Mouse (Mus musculus) granulocyte monocyte progenitor cell, adult 5-6 weeks (primary cell): ENCODE data around the gene Mtcp1. TPM values are rescaled to one million over a fixed set of nuclear protein-coding genes. Genes with fewer than 3 reads are reported as not detected.

Experiments used
- ATAC-seq: replicated peaks from 2 replicates; pipeline ENCODE4 v1.8.0; 2016; ENCODE audit warnings: mild to moderate bottlenecking, moderate TSS enrichment, inconsistent platforms; ENCODE audit not compliant: poor library complexity, severe bottlenecking
- total RNA-seq, 2 experiments: library from RNA; stranded (forward) in 1 of 2; stranded (reverse) in 1 of 2; fragments of 200-712, 200-1000 nt in 1 of 2; fragments of >200 nt in 1 of 2; fragmentation: Nextera tagmentation in 1 of 2; gene quantifications; 2 replicates each; pipeline ENCODE4 v1.2.3; 2014 to 2017

Mtcp1 gene
- total RNA-seq (2014; fragmentation: Nextera tagmentation) = 10.0 and 12.7 TPM in 2 replicates
- total RNA-seq (2017) = 6.0 and 10.6 TPM in 2 replicates

DNA sequence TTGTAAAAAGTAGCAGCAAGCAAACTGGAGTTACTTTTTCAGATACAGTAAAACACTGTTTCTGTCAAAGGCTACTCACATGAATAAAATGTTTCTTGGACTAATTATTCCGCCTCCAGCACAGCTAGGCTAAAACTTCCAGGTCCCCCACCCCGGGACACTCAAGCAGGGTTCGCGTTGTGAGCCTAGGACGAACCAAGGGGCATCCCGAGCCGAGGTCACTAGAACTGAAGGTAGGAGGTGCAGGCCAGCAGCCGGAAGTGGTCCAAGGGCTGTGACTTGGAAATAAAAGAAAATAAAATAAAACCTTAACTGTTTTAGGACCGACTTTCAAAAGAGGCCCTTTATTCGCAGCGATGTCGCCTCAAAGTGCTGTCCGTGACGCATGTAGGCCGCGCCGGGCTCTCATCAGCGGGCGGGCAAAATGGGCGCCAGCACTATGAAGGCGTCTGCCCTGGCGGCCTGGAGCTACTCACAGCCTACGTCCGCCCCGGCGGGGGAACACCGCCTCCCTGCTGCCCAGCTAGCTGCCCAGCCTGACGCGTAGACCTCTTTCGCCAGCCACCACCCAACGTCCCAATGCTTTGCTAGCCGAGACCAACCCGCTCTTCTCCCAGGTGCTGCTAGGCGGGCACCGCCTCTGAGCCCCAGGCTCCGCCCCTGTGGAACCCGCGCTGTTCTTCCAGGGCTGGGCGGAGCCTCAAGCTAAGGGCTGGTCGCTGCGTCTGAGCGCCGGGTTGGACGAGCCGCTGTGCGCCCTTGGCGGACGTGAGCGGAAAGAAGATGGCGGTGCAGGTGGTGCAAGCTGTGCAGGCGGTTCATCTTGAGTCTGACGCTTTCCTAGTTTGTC, at the start of gene Mtcp1, which contains the start of the genes Cmc4 and Brcc3:
Gene Mtcp1 (minus strand): TSS at position 653 of the 850 bp plus-strand sequence.
Gene Cmc4 (minus strand): TSS at position 649 of the 850 bp plus-strand sequence.
Gene Brcc3 (plus strand): TSS at position 693 of the 850 bp plus-strand sequence.
- ATAC-seq = peak; percentile 97

- no peak for ATAC-seq
Observed at GRCm38 (mm10) chrX:75454597-75454996, 38.2 kb upstream of the Mtcp1 start.

DNA sequence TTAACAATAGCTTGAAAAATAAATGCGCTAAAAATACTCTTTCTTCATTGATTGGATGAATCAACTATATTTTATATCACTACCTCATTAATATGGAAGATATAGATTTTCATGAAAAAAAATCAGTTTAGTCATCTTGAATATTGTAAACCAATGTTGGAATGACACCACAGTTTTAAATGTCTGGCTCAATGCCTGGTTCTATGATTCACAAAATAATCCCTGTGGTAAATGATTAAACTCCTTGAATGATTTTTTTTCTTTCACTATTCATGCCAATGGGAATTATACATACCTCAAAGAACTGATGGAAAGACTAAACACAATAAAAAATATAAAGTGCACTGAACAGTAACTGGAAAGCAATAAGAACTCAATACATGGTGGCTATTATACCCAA, 6.7 kb downstream of the Mtcp1 start:
- ATAC-seq = no peak

DNA sequence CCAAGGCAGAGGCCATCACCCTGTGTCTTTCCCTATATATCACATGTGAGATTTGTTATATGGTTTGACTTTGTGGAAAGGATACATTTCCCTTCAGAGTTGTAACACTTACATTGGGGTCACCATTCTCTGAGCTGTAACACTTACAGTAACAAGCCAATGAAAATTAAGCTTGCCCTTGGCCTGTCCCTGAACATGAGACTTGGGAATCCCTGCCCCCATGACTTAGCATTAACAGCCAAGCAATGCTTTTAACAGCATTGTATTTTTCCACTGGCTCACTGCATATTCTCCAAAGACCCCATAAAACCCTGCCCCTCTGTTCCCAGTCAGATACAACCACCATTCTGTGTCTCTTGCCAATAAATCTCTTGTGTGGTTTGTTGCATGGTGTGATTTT, 13.0 kb downstream of the Mtcp1 start:
- ATAC-seq = no peak

- no peak; the same call in 1 of the 2 replicates for ATAC-seq
Observed at GRCm38 (mm10) chrX:75402668-75403067, 13.7 kb downstream of the Mtcp1 start.

GRCm38 (mm10) chrX:75399471-75399870, 16.9 kb downstream of the Mtcp1 start:
- ATAC-seq = no peak

GRCm38 (mm10) chrX:75382195-75382771, 34.1 kb downstream of the Mtcp1 start, which contains the start of the genes Fundc2 and F8:
Fundc2 (plus strand) TSS chrX:75382399.
F8 (minus strand) TSS chrX:75382615.
- ATAC-seq = peak; percentile 100

- ATAC-seq = no peak
Observed at GRCm38 (mm10) chrX:75381699-75382098, 34.7 kb downstream of the Mtcp1 start.

- peak; percentile 46; the same call in 1 of the 2 replicates for ATAC-seq
Observed at GRCm38 (mm10) chrX:75381176-75381575, 35.2 kb downstream of the Mtcp1 start.

DNA sequence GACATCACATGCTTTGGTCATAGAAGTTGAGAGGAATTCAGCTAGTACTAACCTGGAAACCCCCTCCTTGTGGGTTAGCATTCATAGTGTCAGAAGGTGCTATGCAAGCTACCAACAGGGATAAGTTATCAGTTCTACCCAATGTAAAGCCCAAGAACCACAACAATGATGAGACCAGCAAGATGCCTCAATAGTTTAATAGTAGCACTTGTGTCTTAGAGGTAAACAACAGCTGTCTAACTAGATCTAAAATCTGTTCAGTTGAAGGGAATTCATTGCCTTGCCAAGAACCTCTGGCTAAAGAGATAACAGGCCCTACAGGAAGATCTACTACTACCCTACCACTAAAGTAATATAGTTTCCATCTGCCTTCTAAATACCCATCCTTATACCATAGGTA, 39.6 kb downstream of the Mtcp1 start:
- no peak for ATAC-seq

GRCm38 (mm10) chrX:75372666-75373425, 43.5 kb downstream of the Mtcp1 start:
- no peak for ATAC-seq

DNA sequence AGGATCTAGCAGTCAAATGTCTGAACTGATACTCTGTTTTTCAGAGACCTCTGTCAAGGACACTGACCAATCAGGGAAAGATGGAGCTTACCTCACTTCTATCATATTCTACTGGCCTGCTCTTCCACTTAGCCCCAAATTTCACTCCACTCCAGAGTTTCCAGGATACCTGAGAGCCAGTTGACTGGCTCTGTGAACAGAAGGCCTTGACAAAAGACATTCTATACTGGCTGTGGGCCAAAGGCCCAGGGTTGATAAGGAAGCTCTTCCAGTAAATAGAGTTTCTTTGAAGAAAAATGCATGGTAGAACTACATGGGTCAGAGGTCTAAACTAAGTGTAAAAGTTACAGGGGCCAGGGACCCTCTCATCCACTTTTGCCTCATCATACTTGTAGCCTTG, 46.2 kb downstream of the Mtcp1 start:
- ATAC-seq = no peak

Other genes starting within 250 kb of the Mtcp1 start
- 39.5 and 56.2 TPM in 2 replicates for gene Fundc2, start 34.2 kb downstream of the Mtcp1 start, total RNA-seq (2014; fragmentation: Nextera tagmentation)
- 44.6 and 53.7 TPM in 2 replicates for gene Fundc2, start 34.2 kb downstream of the Mtcp1 start, total RNA-seq (2017)
- 0.83 TPM in 1 of 2 replicates, not detected in the other for gene F8, start 34.0 kb downstream of the Mtcp1 start, total RNA-seq (2014; fragmentation: Nextera tagmentation)
- 0.36 and 1.1 TPM in 2 replicates for gene F8, start 34.0 kb downstream of the Mtcp1 start, total RNA-seq (2017)
- 19.2 and 38.4 TPM in 2 replicates for gene Cmc4, start within 50 bp of the Mtcp1 start, total RNA-seq (2014; fragmentation: Nextera tagmentation)
- gene Cmc4, start within 50 bp of the Mtcp1 start, total RNA-seq (2017) = 7.0 and 8.5 TPM in 2 replicates
- 40.4 and 65.2 TPM in 2 replicates for gene Brcc3, start within 50 bp of the Mtcp1 start, total RNA-seq (2014; fragmentation: Nextera tagmentation)
- gene Brcc3, start within 50 bp of the Mtcp1 start, total RNA-seq (2017) = 40.7 and 47.7 TPM in 2 replicates
- gene Vbp1, start 97.7 kb upstream of the Mtcp1 start, total RNA-seq (2014; fragmentation: Nextera tagmentation) = 97.5 and 104 TPM in 2 replicates
- 137 and 157 TPM in 2 replicates for gene Vbp1, start 97.7 kb upstream of the Mtcp1 start, total RNA-seq (2017)
- gene Rab39b, start 161.6 kb upstream of the Mtcp1 start, total RNA-seq (2014; fragmentation: Nextera tagmentation) = not detected in 2 replicates
- gene Rab39b, start 161.6 kb upstream of the Mtcp1 start, total RNA-seq (2017) = not detected in 2 replicates